Mouse (Mus musculus): Measurements from ENCODE around the gene Antxr2.

DNA sequence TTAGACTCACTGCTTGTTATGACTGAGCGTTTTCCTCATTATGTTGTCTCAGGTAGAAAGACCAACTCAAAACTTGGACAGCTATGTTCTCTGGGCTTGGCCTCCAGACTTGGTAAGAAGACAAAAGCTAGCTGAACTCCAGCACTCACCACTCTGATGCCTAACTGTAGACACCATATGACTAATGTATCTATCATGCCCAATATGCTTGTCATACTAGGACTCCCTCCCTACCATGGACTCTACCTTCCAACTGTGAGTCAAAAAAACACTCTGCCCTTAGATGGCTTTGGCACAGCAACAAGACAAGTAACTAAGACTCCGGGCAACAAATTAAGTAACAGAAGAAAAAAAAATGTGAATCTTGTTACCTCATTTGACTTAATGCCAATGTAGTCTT, 184.3 kb downstream of the Antxr2 start:
- TF ChIP-seq EP300 (IDR thresholded peaks at IDR 0.05; ENCODE audit: insufficient read depth, low read depth, low read length) = no peak
- TF ChIP-seq CTCF (IDR thresholded peaks at IDR 0.05) = no peak

Data from heart, adult 2 months (tissue).